Mouse (Mus musculus) embryo, embryonic 10.5 days (tissue): Measurements from ENCODE around the gene Hist1h2bg.
"Not testable (repeated sequence)": the region's sequence is repeated elsewhere in the genome, so short reads cannot be mapped to it uniquely, and the experiment has no call there.

Experiments used
- DNase-seq: peaks from one replicate; pipeline ENCODE4 v3.0.0-alpha.2; 2015; ENCODE audit warnings: low spot score

The Hist1h2bg gene

DNA sequence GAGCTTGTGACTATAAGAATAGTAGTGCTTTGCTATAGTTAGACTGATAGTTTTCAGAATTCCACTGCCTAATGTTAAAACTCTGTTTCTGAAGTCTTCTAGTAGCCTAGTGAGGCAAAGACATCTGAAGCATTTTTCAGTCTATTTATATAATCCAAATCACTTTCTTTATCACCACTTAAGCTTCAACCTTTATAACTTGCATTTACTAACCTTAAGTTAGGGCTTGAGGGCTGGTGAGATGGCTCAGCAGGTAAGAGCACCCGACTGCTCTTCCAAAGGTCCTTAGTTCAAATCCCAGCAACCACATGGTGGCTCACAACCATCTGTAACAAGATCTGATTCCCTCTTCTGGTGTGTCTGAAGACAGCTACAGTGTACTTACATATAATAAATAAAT is 31.4 kb upstream of the Hist1h2bg start:
- DNase-seq: not testable (repeated sequence)

DNA sequence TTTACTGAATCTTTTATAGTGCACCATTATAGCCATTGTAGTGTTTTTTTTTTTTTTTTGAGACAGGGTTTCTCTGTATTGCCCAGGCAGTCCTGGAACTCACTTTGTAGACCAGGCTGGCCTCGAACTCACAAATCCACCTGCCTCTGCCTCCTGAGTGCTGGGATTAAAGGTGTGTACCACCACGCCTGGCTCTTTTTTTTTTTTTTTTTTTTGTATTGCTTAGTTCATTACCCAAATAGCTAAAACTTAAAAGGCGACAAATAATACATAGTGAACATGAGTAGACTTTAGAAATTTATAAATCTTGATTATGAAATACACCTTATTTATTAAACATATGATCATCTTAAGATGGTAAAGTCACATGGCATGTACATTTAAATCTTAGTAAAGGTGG is 29.7 kb upstream of the Hist1h2bg start:
- DNase-seq: no peak

DNA sequence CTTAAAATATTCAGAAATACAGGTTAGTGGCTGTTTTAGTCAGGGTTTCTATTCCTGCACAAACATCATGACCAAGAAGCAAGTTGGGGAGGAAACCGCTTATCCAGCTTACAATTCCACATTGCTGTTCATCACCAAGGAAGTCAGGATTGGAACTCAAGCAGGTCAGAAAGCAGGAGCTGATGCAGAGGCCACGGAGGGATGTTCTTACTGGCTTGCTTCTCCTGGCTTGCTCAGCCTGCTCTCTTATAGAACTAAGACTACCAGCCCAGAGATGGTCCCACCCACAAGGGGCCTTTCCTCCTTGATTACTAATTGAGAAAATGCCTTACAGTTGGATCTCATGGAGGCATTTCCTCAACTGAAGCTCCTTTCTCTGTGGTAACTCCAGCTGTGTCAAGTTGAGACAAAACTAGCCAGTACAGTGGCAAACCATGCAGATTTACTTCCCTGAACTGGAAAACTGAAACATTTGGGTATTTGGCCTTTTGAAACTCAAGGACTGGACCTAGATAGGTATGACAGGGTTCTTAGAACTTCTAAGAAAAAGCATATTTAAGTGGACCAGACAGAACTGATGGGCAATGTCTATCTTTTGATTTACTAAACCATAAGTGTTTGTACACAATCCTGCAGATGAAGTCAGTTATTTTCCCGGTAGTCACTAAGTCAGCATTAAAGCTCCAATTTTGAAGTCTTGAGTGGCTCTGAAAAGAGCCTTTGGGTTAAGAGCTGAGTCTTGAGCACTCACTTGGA is 28.8 kb upstream of the Hist1h2bg start:
- peak; percentile 64 for DNase-seq

DNA sequence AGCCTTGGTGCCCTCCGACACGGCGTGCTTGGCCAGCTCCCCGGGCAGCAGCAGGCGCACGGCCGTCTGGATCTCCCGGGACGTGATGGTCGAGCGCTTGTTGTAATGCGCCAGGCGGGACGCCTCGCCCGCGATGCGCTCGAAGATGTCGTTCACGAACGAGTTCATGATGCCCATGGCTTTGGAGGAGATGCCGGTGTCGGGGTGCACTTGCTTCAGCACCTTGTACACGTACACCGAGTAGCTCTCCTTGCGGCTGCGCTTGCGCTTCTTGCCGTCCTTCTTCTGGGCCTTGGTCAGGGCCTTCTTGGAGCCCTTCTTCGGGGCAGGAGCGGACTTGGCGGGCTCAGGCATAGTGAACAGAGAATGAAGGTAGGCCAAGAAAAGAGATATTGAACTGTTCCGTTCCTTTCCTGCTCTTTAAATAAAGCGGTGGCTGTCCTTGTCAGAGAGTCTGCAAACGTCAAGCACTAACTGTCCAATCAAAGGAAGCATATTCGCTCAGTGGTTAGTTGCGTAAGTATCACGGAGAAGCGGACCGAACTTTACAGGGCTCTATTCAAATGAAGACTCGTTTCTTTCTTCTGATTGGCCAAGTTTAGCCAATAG is 28.1 kb upstream of the Hist1h2bg start, which contains the start of gene Hist1h2bh:
Gene Hist1h2bh (minus strand): TSS at position 394 of the 609 bp plus-strand sequence.
- peak; percentile 95 for DNase-seq

DNA sequence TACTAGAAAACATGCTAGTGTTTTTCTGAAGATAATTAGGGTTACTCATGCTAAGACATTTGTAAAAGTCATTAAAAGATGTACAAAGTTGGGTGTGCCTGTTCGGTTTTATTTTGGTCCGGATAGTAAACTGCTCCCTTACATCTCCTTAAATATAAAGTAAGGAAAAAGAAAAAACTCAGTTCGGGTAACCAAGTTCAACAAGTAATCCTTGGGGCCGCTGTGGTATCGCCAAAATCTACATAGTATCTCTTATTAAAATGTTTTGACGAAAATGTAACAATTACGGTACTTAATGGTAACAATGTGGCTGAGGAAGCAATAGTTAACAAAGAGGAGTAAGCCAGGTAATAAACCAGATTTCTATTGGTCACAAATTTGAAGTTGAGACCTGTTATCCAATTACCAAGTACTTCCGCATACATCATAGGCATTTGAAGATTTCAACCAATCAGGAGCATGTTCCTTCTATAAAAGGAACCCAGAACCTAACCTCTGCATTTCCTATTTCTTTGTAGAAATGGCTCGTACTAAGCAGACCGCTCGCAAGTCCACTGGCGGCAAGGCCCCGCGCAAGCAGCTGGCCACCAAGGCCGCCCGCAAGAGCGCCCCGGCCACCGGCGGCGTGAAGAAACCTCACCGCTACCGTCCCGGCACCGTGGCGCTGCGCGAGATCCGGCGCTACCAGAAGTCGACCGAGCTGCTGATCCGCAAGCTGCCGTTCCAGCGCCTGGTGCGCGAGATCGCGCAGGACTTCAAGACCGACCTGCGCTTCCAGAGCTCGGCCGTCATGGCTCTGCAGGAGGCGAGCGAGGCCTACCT is 27.0 kb upstream of the Hist1h2bg start, which contains the start of gene Hist1h3f:
Gene Hist1h3f (plus strand): TSS at position 88 of the 822 bp plus-strand sequence.
- peak; percentile 98 for DNase-seq

DNA sequence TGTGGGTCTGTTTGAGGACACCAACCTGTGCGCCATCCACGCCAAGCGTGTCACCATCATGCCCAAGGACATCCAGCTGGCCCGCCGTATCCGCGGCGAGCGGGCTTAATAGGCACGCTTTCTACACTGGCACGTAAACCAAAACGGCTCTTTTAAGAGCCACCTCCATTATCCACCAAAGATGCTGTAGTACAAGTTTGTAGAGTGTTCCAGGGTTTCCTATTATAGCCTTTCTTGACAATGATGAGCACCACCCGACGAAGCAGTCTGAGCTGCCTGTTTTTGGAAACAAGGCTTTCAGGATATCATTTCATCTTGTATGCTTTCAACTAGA is 26.4 kb upstream of the Hist1h2bg start:
- DNase-seq: not testable (repeated sequence)

DNA sequence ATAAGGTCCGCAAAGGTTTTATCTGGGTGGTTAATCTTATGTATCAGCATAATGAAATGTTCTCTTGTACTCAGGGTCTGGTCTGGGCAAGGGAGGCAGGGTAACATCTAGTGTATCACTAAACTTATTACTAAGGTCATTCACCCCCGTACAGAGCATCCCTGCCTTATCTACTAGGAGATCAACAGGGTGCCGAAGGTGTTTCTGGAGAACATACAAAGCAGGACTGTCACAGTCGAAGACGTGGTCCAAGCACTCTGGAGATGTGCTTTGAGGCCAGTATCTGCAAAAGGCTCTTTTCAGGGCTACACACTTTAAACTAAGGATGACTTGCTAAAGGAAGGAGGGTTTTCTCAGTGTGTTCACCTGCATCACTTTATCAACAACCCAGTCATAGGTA is 24.5 kb upstream of the Hist1h2bg start:
- no peak for DNase-seq

DNA sequence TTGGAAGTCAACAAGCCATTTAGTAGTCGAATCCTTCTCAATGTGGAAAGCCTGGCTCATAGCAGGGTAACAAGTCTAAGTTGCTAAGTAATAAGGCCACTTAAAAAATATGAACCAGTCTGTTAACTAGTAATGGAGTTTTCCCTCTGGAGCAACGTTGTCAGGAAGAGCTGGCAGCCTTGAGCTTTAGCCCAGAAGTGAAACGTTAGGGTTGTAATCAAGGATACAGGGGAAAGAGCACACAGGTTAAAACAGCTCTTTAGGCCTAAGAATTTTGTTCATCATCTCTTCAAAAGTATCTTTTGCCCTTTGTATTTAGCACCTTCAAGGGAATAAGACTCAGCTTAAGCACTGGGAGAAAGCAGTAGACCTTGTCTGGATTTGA is 20.4 kb upstream of the Hist1h2bg start:
- peak; percentile 82 for DNase-seq

DNA sequence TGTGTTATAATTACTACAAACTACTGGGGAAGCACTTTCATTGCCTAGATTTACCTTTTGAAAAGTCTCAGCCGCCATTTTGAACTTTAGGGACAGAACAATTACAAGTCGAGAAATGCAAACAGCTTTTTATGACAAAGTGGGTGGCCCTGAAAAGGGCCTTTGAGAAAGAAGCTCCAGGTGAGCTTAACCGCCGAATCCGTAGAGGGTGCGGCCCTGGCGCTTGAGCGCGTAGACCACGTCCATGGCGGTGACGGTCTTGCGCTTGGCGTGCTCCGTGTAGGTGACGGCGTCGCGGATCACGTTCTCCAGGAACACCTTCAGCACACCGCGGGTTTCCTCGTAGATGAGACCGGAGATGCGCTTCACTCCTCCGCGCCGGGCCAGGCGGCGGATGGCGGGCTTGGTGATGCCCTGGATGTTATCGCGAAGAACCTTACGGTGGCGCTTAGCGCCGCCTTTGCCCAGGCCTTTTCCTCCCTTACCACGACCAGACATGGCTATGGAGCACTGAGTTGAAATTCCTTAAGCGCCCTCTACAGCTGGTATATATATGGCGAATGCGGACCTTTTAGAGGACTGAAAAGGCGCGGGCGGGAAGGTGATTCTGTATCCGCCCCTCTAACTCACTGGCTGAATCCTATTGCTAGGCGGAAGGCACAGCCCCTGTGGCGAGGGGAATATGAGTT is 19.9 kb upstream of the Hist1h2bg start, which contains the start of gene Hist1h4f:
Gene Hist1h4f (minus strand): TSS at position 503 of the 689 bp plus-strand sequence.
- peak; percentile 98 for DNase-seq

DNA sequence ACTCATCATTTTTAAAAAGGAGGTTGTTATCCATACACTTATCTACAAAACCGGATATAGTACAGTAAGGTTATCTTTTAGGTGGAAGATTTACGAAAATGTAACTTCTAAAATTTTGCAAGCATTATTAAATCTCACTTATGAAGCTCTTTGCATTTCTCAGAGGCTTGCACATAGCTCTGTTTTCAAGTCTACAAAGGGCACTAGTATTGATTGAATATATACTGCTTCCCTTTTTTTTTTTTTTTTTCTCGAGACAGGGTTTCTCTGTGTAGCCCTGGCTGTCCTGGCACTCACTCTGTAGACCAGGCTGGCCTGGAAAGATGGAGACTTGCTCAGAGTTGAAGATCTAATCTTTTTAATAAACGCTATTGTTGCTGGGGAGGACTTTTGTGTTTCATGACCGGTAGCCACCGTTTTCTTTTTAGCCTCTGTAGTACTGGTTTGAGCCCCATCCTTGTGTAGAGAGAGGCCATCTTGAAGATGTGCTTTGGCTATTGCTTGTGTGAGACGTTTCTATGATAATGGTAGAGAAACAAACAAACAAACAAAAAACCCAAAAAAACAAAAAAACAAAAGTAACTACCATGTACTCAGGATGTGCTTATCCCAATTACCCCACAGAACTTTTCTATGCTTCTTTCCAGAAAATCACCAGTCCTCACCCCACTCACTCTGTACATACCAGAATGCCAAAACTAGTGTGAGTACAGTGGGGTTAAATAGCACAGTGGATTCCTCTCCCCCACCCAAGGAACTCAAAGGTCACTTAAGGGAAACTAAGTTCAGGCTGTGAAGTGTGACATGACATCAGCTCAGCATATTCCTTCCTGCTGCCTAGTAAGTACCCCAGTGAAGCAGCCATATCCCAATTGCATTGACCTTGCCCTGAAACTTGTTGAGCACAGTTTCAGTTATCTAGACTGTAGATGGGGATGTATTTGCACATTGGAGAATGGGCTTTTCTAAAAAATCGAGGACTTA is 19.0 kb upstream of the Hist1h2bg start:
- no peak for DNase-seq

DNA sequence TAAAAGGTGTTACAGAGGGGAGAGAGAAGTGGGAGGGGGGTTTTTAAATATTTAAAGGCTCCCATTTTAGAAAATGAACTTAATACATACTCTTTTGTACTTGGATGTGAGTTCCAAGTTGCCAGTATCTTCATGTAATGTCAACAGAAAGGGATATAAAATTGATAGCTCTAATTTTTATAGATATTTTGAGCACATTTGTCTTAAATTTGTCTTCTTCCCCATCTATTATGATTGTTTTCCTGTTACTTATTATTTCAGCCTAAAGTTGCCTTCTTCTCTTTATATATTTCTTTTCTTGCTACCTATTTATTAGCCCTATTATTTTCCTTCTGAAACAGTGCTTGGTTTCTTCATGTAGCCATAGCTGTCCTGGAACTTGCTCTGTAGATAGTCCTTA is 18.2 kb upstream of the Hist1h2bg start, which contains the start of gene Hist1h1d:
Gene Hist1h1d (plus strand): TSS at position 301 of the 400 bp plus-strand sequence.
- DNase-seq: no peak

DNA sequence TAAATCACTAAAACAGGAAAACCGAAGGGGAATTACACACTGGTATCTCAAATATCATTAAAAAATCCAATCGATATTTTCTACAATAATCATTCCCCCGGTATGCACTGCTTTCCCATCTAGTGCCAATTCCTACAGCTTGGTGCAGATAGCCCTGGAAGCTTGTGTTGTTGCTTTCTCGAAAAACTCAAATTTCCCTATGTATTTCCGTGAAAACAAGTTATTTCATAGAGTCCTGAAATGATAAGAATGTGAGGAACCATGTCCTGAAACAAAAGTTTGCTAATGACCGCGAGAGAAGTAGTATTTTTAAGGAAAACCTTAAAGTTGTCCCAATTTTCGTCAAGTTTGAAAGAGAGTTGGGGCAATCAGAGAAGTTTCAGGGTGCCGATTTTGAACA is 16.8 kb upstream of the Hist1h2bg start:
- DNase-seq: peak; percentile 71

DNA sequence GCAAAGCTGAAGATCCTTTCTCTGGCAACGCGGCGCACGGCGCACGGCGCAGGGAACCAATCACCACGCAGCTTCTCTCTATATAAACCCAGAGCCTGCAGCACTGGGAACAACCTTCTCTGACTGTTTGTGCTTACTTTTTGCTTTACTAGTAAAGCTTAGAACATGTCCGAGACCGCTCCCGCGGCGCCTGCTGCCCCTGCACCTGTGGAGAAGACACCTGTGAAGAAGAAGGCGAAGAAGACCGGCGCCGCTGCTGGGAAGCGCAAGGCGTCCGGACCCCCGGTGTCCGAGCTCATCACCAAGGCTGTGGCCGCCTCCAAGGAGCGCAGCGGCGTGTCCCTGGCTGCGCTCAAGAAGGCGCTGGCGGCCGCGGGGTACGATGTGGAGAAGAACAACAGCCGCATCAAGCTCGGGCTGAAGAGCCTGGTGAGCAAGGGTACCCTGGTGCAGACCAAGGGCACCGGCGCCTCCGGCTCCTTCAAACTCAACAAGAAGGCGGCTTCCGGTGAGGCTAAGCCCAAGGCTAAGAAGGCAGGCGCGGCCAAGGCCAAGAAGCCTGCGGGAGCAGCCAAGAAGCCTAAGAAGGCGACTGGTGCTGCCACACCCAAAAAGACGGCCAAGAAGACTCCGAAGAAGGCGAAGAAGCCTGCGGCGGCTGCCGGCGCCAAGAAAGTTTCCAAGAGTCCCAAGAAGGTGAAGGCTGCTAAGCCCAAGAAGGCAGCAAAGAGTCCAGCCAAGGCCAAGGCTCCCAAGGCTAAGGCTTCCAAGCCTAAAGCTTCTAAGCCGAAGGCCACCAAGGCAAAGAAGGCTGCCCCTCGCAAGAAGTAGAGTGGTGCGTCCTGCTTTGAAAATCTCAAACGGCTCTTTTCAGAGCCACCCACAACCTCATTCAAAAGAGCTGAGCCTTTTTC is 16.0 kb upstream of the Hist1h2bg start:
- peak; percentile 97 for DNase-seq

DNA sequence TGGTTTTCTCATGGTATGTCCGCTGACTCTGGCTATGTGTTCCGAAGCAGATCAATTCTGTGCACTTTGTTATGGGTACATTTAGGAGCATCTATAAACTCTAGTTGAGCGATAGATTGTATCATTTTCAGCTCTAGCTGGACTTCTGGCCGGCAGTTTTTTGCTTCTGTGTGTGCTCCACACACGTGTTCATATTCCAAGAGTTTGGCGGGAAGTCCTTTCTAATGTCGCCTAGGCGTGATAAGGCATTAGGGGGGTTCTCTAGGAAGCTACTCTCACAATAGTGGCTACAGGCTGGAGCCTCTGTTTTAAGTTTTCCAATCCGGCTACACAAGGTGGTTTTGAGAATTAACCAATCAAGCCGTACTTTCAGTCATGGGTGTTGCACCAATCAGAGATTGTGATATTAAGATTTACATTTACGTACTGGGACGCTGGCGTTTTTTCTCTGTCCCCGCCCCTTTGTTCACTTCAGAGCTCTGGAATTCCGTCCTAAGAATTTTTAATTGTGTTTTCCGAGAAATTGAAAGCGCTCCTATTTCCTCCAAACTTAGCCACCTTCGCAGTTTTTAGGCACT is 15.3 kb upstream of the Hist1h2bg start:
- peak; percentile 96 for DNase-seq

DNA sequence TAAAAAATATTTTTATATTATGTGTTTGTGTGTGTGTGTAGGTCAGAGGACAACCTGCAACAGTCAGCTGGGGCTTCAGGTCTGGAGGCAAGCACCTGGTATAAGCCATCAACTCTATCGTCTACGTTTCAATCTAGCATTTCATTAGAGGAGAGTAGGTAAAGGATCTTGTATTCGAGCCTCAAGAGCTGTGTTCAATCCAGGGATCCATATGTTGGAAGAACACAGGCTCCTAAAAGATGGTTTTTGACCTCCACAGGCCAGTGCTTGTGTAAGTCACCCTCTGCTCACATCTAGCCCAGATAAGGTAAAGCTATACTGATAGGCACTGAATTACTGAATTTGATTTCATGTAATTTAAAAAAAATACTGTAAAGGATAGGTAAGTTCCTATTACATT is 14.3 kb upstream of the Hist1h2bg start:
- DNase-seq: no peak

DNA sequence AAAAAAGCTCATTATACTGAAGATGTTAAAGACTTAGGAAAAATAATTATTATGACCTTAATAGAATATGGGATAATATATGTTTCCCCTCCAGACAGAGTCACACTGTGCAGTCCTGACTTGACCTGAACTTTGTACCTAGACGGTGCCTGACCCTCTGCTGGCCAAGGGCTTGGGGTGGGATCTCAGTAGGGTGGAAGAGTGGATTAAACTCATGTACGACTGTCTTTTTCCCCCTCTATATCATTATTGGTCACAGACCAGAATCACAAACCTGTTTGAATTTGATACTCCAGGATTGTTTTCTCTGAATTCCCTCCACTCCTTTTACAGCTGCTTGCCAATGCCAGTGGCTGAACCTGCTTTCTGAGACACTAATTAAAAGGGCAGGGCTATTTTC is 10.5 kb upstream of the Hist1h2bg start:
- peak; percentile 50 for DNase-seq

DNA sequence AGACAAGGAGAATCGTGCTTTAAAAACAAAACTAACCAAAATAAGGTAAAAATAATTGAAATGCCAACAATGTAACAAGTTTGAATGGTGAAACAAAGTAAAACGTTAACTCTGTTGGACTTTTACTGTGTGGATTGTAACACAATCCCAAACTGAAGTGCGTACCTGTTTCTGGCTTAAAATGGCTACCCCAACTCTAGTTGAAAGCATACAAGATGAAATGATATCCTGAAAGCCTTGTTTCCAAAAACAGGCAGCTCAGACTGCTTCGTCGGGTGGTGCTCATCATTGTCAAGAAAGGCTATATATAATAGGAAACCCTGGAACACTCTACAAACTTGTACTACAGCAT is 9.7 kb upstream of the Hist1h2bg start:
- not testable (repeated sequence) for DNase-seq

DNA sequence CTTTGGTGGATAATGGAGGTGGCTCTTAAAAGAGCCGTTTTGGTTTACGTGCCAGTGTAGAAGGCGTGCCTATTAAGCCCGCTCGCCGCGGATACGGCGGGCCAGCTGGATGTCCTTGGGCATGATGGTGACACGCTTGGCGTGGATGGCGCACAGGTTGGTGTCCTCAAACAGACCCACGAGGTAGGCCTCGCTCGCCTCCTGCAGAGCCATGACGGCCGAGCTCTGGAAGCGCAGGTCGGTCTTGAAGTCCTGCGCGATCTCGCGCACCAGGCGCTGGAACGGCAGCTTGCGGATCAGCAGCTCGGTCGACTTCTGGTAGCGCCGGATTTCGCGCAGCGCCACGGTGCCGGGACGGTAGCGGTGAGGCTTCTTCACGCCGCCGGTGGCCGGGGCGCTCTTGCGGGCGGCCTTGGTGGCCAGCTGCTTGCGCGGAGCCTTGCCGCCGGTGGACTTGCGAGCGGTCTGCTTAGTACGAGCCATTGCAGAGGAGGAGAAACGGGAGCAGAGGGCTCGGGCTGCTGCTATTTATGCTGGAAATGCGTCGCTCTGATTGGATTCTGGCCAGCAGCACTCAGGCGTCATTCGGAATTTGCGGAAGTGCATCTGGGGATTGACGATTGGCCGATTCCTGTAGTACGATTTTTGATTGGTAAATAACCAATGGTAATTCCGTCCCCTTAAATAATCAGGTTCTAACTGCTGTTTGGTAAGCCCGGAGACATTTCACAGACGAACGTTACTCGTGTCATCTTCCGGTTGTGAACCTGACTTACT is 9.1 kb upstream of the Hist1h2bg start, which contains the start of gene Hist1h3e:
Gene Hist1h3e (minus strand): TSS at position 487 of the 777 bp plus-strand sequence.
- DNase-seq: peak; percentile 97
